Mouse (Mus musculus) MEL (cell line): Measurements from ENCODE around the gene Pygm. TPM values are rescaled to one million over a fixed set of nuclear protein-coding genes. Genes with fewer than 3 reads are reported as not detected.

Experiments
- DNase-seq: peaks from one replicate; pipeline ENCODE4 v3.0.0; 2011; ENCODE audit warnings: low read depth, low spot score
- H3K27ac ChIP-seq: 2 replicates; pipeline ENCODE4 v1.5.1; 2012; ENCODE audit warnings: low read depth, mild to moderate bottlenecking, control low read depth, low read length, moderate library complexity; ENCODE audit not compliant: control insufficient read depth
- H3K27me3 ChIP-seq, 2 experiments: fragments of 150-350 bp in 1 of 2; sonication (generic) in 1 of 2; 2 replicates each; pipeline ENCODE4 v1.6.1; 2012; ENCODE audit warnings: low read length in 2 of 2, mild to moderate bottlenecking in 2 of 2, improper control_type of control experiment in 1 of 2, moderate library complexity in 1 of 2; ENCODE audit not compliant: insufficient read depth in 2 of 2, control insufficient read depth in 1 of 2
- H3K36me3 ChIP-seq, 2 experiments: 2 replicates each; pipeline ENCODE4 v1.6.1; 2012 to 2014; ENCODE audit warnings: low read length in 2 of 2, improper control_type of control experiment in 1 of 2, inconsistent platforms in 1 of 2, mild to moderate bottlenecking in 1 of 2; ENCODE audit not compliant: insufficient read depth in 2 of 2, control insufficient read depth in 1 of 2
- H3K4me1 ChIP-seq, 2 experiments: fragments of 150-350 bp in 1 of 2; sonication (generic) in 1 of 2; 2 replicates each; pipeline ENCODE4 v1.6.1; 2012; ENCODE audit warnings: low read length in 2 of 2, improper control_type of control experiment in 1 of 2, mild to moderate bottlenecking in 1 of 2; ENCODE audit not compliant: insufficient read depth in 2 of 2, control insufficient read depth in 1 of 2
- H3K4me3 ChIP-seq, 2 experiments: fragments of 150-350 bp in 1 of 2; sonication (generic) in 1 of 2; 2 replicates each; pipeline ENCODE4 v1.5.1; 2012; ENCODE audit warnings: low read depth in 2 of 2, low read length in 2 of 2, mild to moderate bottlenecking in 2 of 2, moderate library complexity in 2 of 2, control low read depth in 1 of 2, improper control_type of control experiment in 1 of 2; ENCODE audit not compliant: control insufficient read depth in 1 of 2, insufficient read depth in 1 of 2
- H3K79me2 ChIP-seq: 2 replicates; pipeline ENCODE4 v1.6.1; 2012; ENCODE audit warnings: mild to moderate bottlenecking, low read length, moderate library complexity; ENCODE audit not compliant: control insufficient read depth, poor library complexity, insufficient read depth
- H3K9ac ChIP-seq: 2 replicates; pipeline ENCODE4 v1.6.1; 2012; ENCODE audit warnings: low read depth, mild to moderate bottlenecking, control low read depth, low read length, moderate library complexity; ENCODE audit not compliant: control insufficient read depth, poor library complexity, severe bottlenecking
- H3K9me3 ChIP-seq: fragments of 150-350 bp; sonication (generic); replicated peaks from 2 replicates; pipeline ENCODE4 v1.6.1; 2012; ENCODE audit warnings: mild to moderate bottlenecking, low read length, improper control_type of control experiment, moderate library complexity; ENCODE audit not compliant: insufficient read depth
- CHD1 ChIP-seq: IDR thresholded peaks from 2 replicates; pipeline ENCODE4 v1.6.1; 2012; ENCODE audit warnings: low read depth, mild to moderate bottlenecking, inconsistent platforms, low read length, improper control_type of control experiment
- CHD2 ChIP-seq: IDR thresholded peaks from 2 replicates; pipeline ENCODE4 v1.6.1; 2011; ENCODE audit warnings: low read length, improper control_type of control experiment
- CTCF ChIP-seq, 3 experiments: IDR thresholded peaks in 2 of 3; conservative IDR thresholded peaks in 1 of 3; 2 replicates each; pipeline ENCODE4 v1.5.1; 2011 to 2012; ENCODE audit warnings: low read length in 3 of 3, low read depth in 2 of 3, mild to moderate bottlenecking in 2 of 3, improper control_type of control experiment in 1 of 3, inconsistent platforms in 1 of 3, mixed read lengths in 1 of 3, moderate library complexity in 1 of 3; ENCODE audit not compliant: control insufficient read depth in 1 of 3, insufficient read depth in 1 of 3, poor library complexity in 1 of 3, severe bottlenecking in 1 of 3
- E2F4 ChIP-seq: IDR thresholded peaks from 2 replicates; pipeline ENCODE4 v1.6.1; 2011; ENCODE audit warnings: low read depth, low read length, improper control_type of control experiment, borderline replicate concordance
- ELF1 ChIP-seq: IDR thresholded peaks from 2 replicates; pipeline ENCODE4 v1.6.1; 2014; ENCODE audit warnings: low read depth, mild to moderate bottlenecking, inconsistent platforms, low read length, improper control_type of control experiment, moderate library complexity
- JUND ChIP-seq: IDR thresholded peaks from 2 replicates; pipeline ENCODE4 v1.6.1; 2011; ENCODE audit warnings: low read depth, mild to moderate bottlenecking, improper control_type of control experiment, low read length
- KAT2A ChIP-seq: conservative IDR thresholded peaks from 2 replicates; pipeline ENCODE4 v1.6.1; 2012; ENCODE audit warnings: low read depth, low read length, improper control_type of control experiment, inconsistent platforms
- MAFK ChIP-seq: IDR thresholded peaks from 2 replicates; pipeline ENCODE4 v1.6.1; 2011; ENCODE audit warnings: low read depth, mild to moderate bottlenecking, low read length, improper control_type of control experiment, borderline replicate concordance
- MEF2A ChIP-seq: IDR thresholded peaks from 2 replicates; pipeline ENCODE4 v1.6.1; 2014; ENCODE audit warnings: low read depth, mild to moderate bottlenecking, inconsistent platforms, low read length, improper control_type of control experiment; ENCODE audit not compliant: poor library complexity, insufficient replicate concordance, severe bottlenecking; ENCODE audit errors: extremely low read depth
- MXI1 ChIP-seq: IDR thresholded peaks from 2 replicates; pipeline ENCODE4 v1.6.1; 2011; ENCODE audit warnings: mild to moderate bottlenecking, low read depth, low read length, improper control_type of control experiment
- NRF1 ChIP-seq: IDR thresholded peaks from 2 replicates; pipeline ENCODE4 v1.6.1; 2014; ENCODE audit warnings: low read depth, mild to moderate bottlenecking, inconsistent platforms, low read length, improper control_type of control experiment, moderate library complexity; ENCODE audit not compliant: poor library complexity, insufficient read depth, severe bottlenecking
- POLR2A ChIP-seq, 2 experiments: IDR thresholded peaks; 2 replicates each; pipeline ENCODE4 v1.6.1; 2011 to 2012; ENCODE audit warnings: low read length in 2 of 2, mild to moderate bottlenecking in 2 of 2, control low read depth in 1 of 2, improper control_type of control experiment in 1 of 2, low read depth in 1 of 2, moderate library complexity in 1 of 2; ENCODE audit not compliant: control insufficient read depth in 1 of 2, insufficient read depth in 1 of 2, poor library complexity in 1 of 2
- POLR2AphosphoS5 ChIP-seq: IDR thresholded peaks from 2 replicates; pipeline ENCODE4 v1.6.1; 2012; ENCODE audit warnings: low read depth, borderline replicate concordance, mild to moderate bottlenecking, inconsistent platforms, low read length, moderate library complexity, mixed read lengths
- SIN3A ChIP-seq: IDR thresholded peaks from 2 replicates; pipeline ENCODE4 v1.6.1; 2012; ENCODE audit warnings: low read length, improper control_type of control experiment, inconsistent platforms
- TAL1 ChIP-seq: IDR thresholded peaks from 2 replicates; pipeline ENCODE4 v1.6.1; 2012; ENCODE audit warnings: mild to moderate bottlenecking, inconsistent platforms, low read length, moderate library complexity, mixed read lengths
- USF2 ChIP-seq, 2 experiments: IDR thresholded peaks; 2 replicates each; pipeline ENCODE4 v1.6.1; 2011 to 2012; ENCODE audit warnings: improper control_type of control experiment in 2 of 2, low read length in 2 of 2, borderline replicate concordance in 1 of 2, inconsistent platforms in 1 of 2, low read depth in 1 of 2, mild to moderate bottlenecking in 1 of 2; ENCODE audit not compliant: insufficient read depth in 1 of 2
- ZKSCAN1 ChIP-seq: IDR thresholded peaks from 2 replicates; pipeline ENCODE4 v1.6.1; 2012; ENCODE audit warnings: low read depth, mild to moderate bottlenecking, inconsistent platforms, low read length, improper control_type of control experiment, moderate library complexity
- ZNF384 ChIP-seq: IDR thresholded peaks from 2 replicates; pipeline ENCODE4 v1.6.1; 2012; ENCODE audit warnings: low read depth, mild to moderate bottlenecking, inconsistent platforms, low read length, improper control_type of control experiment
- polyA plus RNA-seq, 2 experiments: library from polyadenylated mRNA; stranded (reverse) in 1 of 2; unstranded in 1 of 2; fragments of >175 nt in 1 of 2; fragments of >200 nt in 1 of 2; gene quantifications; 2 replicates each; pipeline versions ENCODE4 v1.2.1 to v1.2.4; 2012; ENCODE audit warnings: low replicate concordance in 2 of 2, low read depth in 1 of 2; ENCODE audit not compliant: insufficient read length in 2 of 2, insufficient read depth in 1 of 2, missing spikeins in 1 of 2
- total RNA-seq: library from RNA; depleted of rRNA; stranded (reverse); fragments of 300-350 nt; gene quantifications from 2 replicates; pipeline ENCODE4 v1.2.3, GENCODE M21; 2012

The Pygm gene
- total and polyA plus RNA-seq, 3 experiments = 0.73 to 3.3 TPM; not detected in 1

- no peak for TF ChIP-seq ZKSCAN1
- no peak for TF ChIP-seq MAFK
- no peak for TF ChIP-seq ZNF384
- TF ChIP-seq POLR2AphosphoS5 = no peak
- no peak for TF ChIP-seq CHD2
- Histone ChIP-seq H3K79me2 (no peaks in the 10 kb centered on the region), H3K27me3 (no peaks in the 10 kb centered on the region), H3K4me3 (no peak overlapping the region), H3K9ac (no peak overlapping the region), H3K36me3 (peaks cover 4 to 7% of the 10 kb centered on the region in 2 experiments), H3K27ac (no peak overlapping the region), H3K9me3 (no peaks in the 10 kb centered on the region), H3K4me1 (peaks cover 0 to 7% of the 10 kb centered on the region in 2 experiments; a peak in 1 of 4 replicates)
- no peak for DNase-seq
Observed at GRCm38 (mm10) chr19:6407816-6408510, 23.8 kb downstream of the Pygm start.

GRCm38 (mm10) chr19:6408749-6409148 lies 24.6 kb downstream of the Pygm start:
- peak; percentile 40 for DNase-seq
- Histone ChIP-seq H3K27me3 (no peaks in the 10 kb centered on the region), H3K9ac (no peak overlapping the region), H3K4me3 (no peak overlapping the region), H3K79me2 (no peaks in the 10 kb centered on the region), H3K36me3 (peaks cover 4 to 7% of the 10 kb centered on the region in 2 experiments), H3K4me1 (peaks cover 0 to 4% of the 10 kb centered on the region in 2 experiments; a peak in 1 of 4 replicates), H3K9me3 (no peaks in the 10 kb centered on the region), H3K27ac (no peak overlapping the region)
- TF ChIP-seq MEF2A (no peak), NRF1 (no peak), E2F4 (no peak), CHD1 (no peak), CTCF (IDR thresholded peaks at IDR 0.05 in 2 of 3, conservative IDR thresholded peaks at IDR 0.05 in 1 of 3; ENCODE audit: control insufficient read depth in 1 of 3, insufficient read depth in 1 of 3, low read depth in 2 of 3, low read length in 3 of 3, poor library complexity in 1 of 3, severe bottlenecking in 1 of 3) (no peak), SIN3A (no peak), KAT2A (no peak), MXI1 (no peak), ZKSCAN1 (no peak), USF2 (IDR thresholded peaks at IDR 0.05; ENCODE audit: borderline replicate concordance in 1 of 2, insufficient read depth in 1 of 2, low read depth in 1 of 2, low read length in 2 of 2) (no peak), POLR2A (IDR thresholded peaks at IDR 0.05; ENCODE audit: control insufficient read depth in 1 of 2, insufficient read depth in 1 of 2, low read depth in 1 of 2, low read length in 2 of 2, poor library complexity in 1 of 2) (no peak), JUND (no peak), ELF1 (no peak), TAL1 (no peak)
